Mouse (Mus musculus): ENCODE results near the gene Surf4. TPM values are rescaled to one million over a fixed set of nuclear protein-coding genes. Genes with fewer than 3 reads are reported as not detected.
A peak's percentile ranks its signal among the peaks of the same experiment; 100 is the strongest.

Gene Surf4
- polyA plus RNA-seq, 1 experiment from 2014 or later = 186 TPM

DNA sequence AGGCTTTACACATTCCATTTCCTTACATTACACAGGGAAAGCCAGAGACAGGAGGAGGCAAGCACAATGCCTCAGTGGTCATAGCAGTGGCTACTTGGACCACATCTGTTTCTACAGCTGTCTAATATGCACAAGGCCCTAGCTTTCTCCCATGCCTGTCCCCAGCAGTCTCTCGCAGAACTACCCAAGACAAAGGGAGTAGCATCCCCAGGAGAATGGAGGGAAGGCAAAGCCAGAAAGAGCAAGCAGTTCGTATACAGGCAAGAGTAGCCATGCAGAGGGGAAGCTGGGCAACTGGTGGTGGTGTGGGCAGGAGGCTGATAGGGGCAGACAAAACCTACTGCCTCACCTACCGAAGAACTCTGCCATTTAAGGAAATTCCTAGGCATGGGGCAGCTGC, 27.3 kb downstream of the Surf4 start:
- no peak for ATAC-seq (replicated peaks; ENCODE audit: low FRiP score, low read depth)

DNA sequence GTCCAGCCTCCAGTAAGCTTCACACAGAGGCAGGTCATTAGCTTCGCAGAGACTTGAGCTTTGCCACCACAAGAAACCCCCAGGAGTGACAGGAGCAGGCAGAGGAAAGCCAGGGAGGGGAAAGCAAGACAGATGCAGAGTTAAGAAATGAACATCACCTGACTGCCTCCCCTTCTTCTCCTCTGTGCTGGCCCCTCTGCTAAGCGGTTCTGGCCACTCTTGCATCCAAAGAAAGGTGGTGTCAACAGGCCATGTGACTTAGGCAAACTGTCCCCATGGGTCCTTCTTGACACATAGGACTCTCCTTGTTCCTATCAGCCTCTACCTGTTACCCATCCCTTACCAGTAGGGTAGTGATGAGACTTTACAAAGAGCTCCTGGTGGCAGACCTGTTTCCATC, 27.8 kb downstream of the Surf4 start:
- no peak overlapping the region for H3K4me3 ChIP-seq (replicated peaks; ENCODE audit: low read depth, low read length)
- 95% methylated on average over 2 of the region's 2 CpGs for WGBS
- no peaks in the 10 kb centered on the region for H3K27me3 ChIP-seq (ENCODE audit: insufficient read depth, low read length)

More for the DNA sequence above, 27.3 kb downstream of the Surf4 start:
- Histone ChIP-seq H3K4me2 (ENCODE audit: low read length) (no peak overlapping the region), H3K36me3 (ENCODE audit: insufficient read depth, low read length) (peaks cover 31% of the 10 kb centered on the region), H3K4me1 (replicated peaks; ENCODE audit: insufficient read depth, low read length) (peaks cover 20% of the 10 kb centered on the region; the same call in 1 of the 2 replicates), H3K4me3 (replicated peaks; ENCODE audit: low read depth, low read length) (no peak overlapping the region), H3K9ac (ENCODE audit: low read depth, low read length) (no peak overlapping the region), H3K9me3 (replicated peaks; ENCODE audit: low read length) (no peaks in the 10 kb centered on the region), H3K27me3 (ENCODE audit: insufficient read depth, low read length) (no peaks in the 10 kb centered on the region), H3K27ac (no peak overlapping the region)
- TF ChIP-seq CTCF (IDR thresholded peaks at IDR 0.05; ENCODE audit: low read depth) = no peak
- WGBS = 94% methylated on average over 3 of the region's 3 CpGs
- no peak for DNase-seq (ENCODE audit: low spot score)

DNA sequence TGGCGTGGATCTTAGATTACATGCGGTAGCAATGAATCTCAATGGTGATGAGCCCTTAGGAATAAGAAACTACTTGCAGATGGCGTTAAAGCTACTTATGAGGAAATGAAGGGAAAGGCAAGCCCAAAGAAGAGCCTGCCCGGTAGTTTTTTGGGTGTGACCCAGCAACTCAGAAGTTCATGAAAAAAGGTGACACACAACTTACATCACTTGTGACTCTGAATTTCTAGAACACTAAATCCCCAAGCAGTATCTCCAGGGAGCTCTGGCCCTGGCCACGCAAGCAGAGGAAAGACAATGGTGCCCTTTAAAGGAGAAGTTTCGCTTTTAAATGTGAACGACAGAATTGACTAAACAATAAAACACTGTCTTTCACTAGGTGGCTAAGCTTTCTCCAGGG, 30.4 kb downstream of the Surf4 start:
- peaks cover 9% of the 10 kb centered on the region; the same call in 1 of the 2 replicates for H3K4me1 ChIP-seq (replicated peaks; ENCODE audit: insufficient read depth, low read length)
- no peaks in the 10 kb centered on the region for H3K9me3 ChIP-seq (replicated peaks; ENCODE audit: low read length)
- peak overlapping the region; percentile 67 for H3K4me3 ChIP-seq (replicated peaks; ENCODE audit: low read depth, low read length)
- peaks cover 42% of the 10 kb centered on the region for H3K36me3 ChIP-seq (ENCODE audit: insufficient read depth, low read length)
- H3K9ac ChIP-seq (ENCODE audit: low read depth, low read length) = peak overlapping the region; percentile 71
- WGBS = 9% methylated on average over 7 of the region's 7 CpGs
- no peak for TF ChIP-seq CTCF (IDR thresholded peaks at IDR 0.05; ENCODE audit: low read depth)
- H3K27me3 ChIP-seq (ENCODE audit: insufficient read depth, low read length) = no peaks in the 10 kb centered on the region
- H3K4me2 ChIP-seq (ENCODE audit: low read length) = peak overlapping the region; percentile 73
- ATAC-seq (replicated peaks; ENCODE audit: low FRiP score, low read depth) (no peak), DNase-seq (ENCODE audit: low spot score) (no peak)
- H3K27ac ChIP-seq = peak overlapping the region; percentile 84

More for the DNA sequence above, 27.8 kb downstream of the Surf4 start:
- Histone ChIP-seq H3K9me3 (replicated peaks; ENCODE audit: low read length) (no peaks in the 10 kb centered on the region), H3K4me2 (ENCODE audit: low read length) (no peak overlapping the region), H3K27ac (no peak overlapping the region), H3K9ac (ENCODE audit: low read depth, low read length) (no peak overlapping the region), H3K4me1 (replicated peaks; ENCODE audit: insufficient read depth, low read length) (peaks cover 20% of the 10 kb centered on the region; the same call in 1 of the 2 replicates), H3K36me3 (ENCODE audit: insufficient read depth, low read length) (peaks cover 31% of the 10 kb centered on the region)
- DNase-seq (ENCODE audit: low spot score) (no peak), ATAC-seq (replicated peaks; ENCODE audit: low FRiP score, low read depth) (no peak)
- TF ChIP-seq CTCF (IDR thresholded peaks at IDR 0.05; ENCODE audit: low read depth) = no peak

DNA sequence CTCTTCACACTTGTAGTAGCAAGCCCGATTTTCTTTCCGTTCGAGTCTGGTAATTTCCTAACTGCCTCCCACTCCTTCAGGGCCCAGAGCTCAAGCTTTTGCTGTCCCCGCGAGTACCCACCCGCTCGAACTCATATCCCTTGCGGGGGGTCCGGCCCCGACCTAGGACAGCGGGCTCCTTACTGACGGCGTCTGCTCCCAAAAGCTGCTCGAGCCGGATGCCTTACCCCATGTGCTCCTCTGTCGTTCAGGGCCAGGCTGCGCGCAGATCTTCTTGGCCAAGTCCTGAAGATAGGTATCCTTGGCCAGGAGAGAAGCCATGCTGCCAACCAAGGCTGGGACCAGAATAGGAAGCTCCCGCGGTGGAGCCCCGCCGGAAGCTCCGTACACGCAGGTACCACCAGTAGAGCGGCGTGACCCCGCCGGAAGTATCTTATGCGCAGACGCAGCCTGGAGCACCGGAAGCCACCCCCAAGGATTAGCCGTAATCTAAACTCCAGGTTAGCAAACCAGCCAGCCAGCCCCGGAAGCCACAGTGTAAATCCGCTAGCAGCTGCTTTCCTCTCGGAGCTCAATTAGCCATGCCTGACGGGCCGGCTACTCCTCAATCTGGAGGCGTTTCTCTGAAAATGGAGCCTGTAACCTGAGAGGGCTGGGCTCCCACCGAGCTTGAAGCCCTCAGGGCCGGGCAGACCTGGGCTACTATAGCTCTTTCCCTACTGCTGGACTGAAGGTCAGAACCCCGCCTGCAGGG, 31.1 kb downstream of the Surf4 start, which contains the start of gene Surf6:
TSS of gene Surf6 (minus strand) at position 413 of the 754 bp plus-strand sequence.
- WGBS = under 1% methylated on average over 41 of the region's 41 CpGs
- peak; percentile 94 for ATAC-seq (replicated peaks; ENCODE audit: low FRiP score, low read depth)

DNA sequence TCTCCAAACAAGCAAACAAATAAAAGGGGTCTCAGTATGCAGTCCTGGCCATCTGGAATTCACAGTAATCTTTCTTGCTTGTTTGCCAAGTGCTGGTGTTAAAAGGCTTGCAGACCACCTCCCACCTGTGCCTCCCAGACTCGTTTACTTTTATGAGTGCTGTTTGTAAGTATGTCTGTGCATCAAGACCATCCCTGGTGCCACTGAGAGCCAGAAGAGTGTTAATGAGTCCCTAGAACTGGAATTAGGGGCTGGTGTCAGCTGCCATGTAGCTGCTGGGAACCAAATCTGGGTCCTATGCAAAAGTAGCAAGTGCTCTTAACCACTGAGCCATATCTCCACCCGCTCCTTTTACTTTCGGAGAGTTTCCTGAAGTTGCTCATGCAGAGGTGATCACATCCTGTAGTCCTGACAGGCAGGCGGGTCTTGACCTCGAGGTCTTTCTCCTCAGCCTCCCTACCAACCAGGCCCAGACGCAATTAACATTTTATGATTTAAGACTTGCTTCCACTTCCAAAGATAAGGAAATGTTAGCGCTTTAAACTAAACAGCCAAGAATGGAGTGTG, 31.8 kb downstream of the Surf4 start:
- Histone ChIP-seq H3K27me3 (ENCODE audit: insufficient read depth, low read length) (no peaks in the 10 kb centered on the region), H3K9me3 (replicated peaks; ENCODE audit: low read length) (no peaks in the 10 kb centered on the region), H3K4me2 (ENCODE audit: low read length) (peak overlapping the region; percentile 73), H3K4me3 (replicated peaks; ENCODE audit: low read depth, low read length) (peak overlapping the region; percentile 67), H3K27ac (peak overlapping the region; percentile 84), H3K9ac (ENCODE audit: low read depth, low read length) (peak overlapping the region; percentile 71; the same call in 1 of the 2 replicates), H3K36me3 (ENCODE audit: insufficient read depth, low read length) (peaks cover 43% of the 10 kb centered on the region), H3K4me1 (replicated peaks; ENCODE audit: insufficient read depth, low read length) (peaks cover 9% of the 10 kb centered on the region; the same call in 1 of the 2 replicates)
- WGBS = 2% methylated on average over 7 of the region's 7 CpGs
- DNase-seq (ENCODE audit: low spot score) (peak; percentile 37), ATAC-seq (replicated peaks; ENCODE audit: low FRiP score, low read depth) (no peak)
- TF ChIP-seq CTCF (IDR thresholded peaks at IDR 0.05; ENCODE audit: low read depth) = no peak

More for the DNA sequence above, 31.1 kb downstream of the Surf4 start, which contains the start of gene Surf6:
- Histone ChIP-seq H3K9me3 (replicated peaks; ENCODE audit: low read length) (no peaks in the 10 kb centered on the region), H3K9ac (ENCODE audit: low read depth, low read length) (peak within 1 kb of the TSS; percentile 71), H3K36me3 (ENCODE audit: insufficient read depth, low read length) (peaks cover 42% of the 10 kb centered on the region), H3K4me1 (replicated peaks; ENCODE audit: insufficient read depth, low read length) (peaks cover 9% of the 10 kb centered on the region; the same call in 1 of the 2 replicates), H3K27ac (peak within 1 kb of the TSS; percentile 84), H3K27me3 (ENCODE audit: insufficient read depth, low read length) (no peaks in the 10 kb centered on the region), H3K4me3 (replicated peaks; ENCODE audit: low read depth, low read length) (peak within 1 kb of the TSS; percentile 67), H3K4me2 (ENCODE audit: low read length) (peak within 1 kb of the TSS; percentile 73)
- peak; percentile 30; the same call in 1 of the 2 replicates for TF ChIP-seq CTCF (IDR thresholded peaks at IDR 0.05; ENCODE audit: low read depth)
- peak; percentile 99 for DNase-seq (ENCODE audit: low spot score)

DNA sequence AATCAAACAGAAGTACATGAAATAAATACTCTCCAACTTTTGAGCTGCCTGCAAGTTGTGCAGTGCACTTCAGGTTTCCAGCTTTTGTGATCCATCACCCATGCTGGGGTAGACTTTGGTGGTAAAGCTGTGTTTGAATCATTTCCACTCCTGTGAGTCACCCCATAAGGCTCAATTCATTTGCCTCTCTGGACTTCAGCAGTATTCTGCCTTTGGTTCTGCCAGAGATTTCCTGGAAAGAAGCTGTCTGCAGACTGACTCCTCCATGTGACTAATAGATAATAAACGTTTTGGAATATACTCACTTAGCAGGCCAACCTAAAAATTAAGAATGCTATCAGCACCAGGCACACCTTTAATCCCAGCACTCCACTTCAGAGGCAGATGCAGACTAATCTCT, 33.0 kb downstream of the Surf4 start:
- no peak for ATAC-seq (replicated peaks; ENCODE audit: low FRiP score, low read depth)
- no peak for DNase-seq (ENCODE audit: low spot score)
- no peak overlapping the region for H3K27ac ChIP-seq
- 65% methylated on average over 1 of the region's 1 CpGs for WGBS
- H3K27me3 ChIP-seq (ENCODE audit: insufficient read depth, low read length) = no peaks in the 10 kb centered on the region
- no peak overlapping the region for H3K4me2 ChIP-seq (ENCODE audit: low read length)
- H3K36me3 ChIP-seq (ENCODE audit: insufficient read depth, low read length) = peaks cover 34% of the 10 kb centered on the region
- no peak for TF ChIP-seq CTCF (IDR thresholded peaks at IDR 0.05; ENCODE audit: low read depth)
- no peak overlapping the region for H3K4me3 ChIP-seq (replicated peaks; ENCODE audit: low read depth, low read length)
- H3K4me1 ChIP-seq (replicated peaks; ENCODE audit: insufficient read depth, low read length) = peaks cover 9% of the 10 kb centered on the region; the same call in 1 of the 2 replicates
- H3K9ac ChIP-seq (ENCODE audit: low read depth, low read length) = no peak overlapping the region
- no peaks in the 10 kb centered on the region for H3K9me3 ChIP-seq (replicated peaks; ENCODE audit: low read length)

Data from kidney, postnatal 0 days (tissue).